ENCODE assay signal across 8 mouse cellular contexts in the genomic region with DNA sequence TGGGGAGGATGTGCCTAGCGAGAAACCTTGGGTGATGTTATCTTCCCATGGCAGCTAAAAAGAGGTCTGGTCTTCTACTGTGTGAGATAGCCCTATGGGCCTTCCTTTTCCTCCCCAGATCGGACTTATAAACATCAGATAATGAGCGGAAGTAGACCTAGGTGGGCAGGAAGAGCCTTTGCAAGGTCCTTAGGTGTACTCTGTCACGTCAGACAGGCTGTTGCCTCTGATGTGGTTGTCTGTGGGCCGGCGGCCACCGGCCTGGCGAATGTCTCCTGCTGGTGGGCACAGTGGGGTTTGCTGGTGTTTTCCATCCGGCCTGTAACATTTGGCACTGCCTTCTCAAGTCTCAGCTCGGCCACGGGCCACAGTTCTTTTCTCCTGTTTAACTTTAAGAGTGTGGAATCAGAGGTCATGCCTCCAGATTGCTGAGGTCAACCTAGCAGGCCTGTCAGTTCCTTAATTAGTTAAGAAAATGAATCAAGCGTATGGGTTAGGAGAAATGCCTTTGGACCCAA. TPM values are rescaled to one million over a fixed set of nuclear protein-coding genes. Genes with fewer than 3 reads are reported as not detected.
DNase-seq lines count a peak whose midpoint lies in the region; ATAC-seq and TF ChIP-seq lines count a peak whose summit lies in the region.

No protein-coding gene starts in this region.

- no peak for TF ChIP-seq POLR2A in liver, adult 2 months (IDR thresholded peaks at IDR 0.05; ENCODE audit: extremely low read depth, insufficient read depth, low read length)

- 11% methylated on average over 12 of the region's 12 CpGs for WGBS in liver, adult 2 months

- H3K27me3 ChIP-seq in liver, adult 2 months (ENCODE audit: control insufficient read depth, insufficient read depth, low read length) = no peaks in the 10 kb centered on the region

- H3K9ac ChIP-seq in liver, adult 2 months (ENCODE audit: low read depth, low read length) = peak overlapping the region; percentile 77

- TF ChIP-seq CTCF in liver, adult 2 months (IDR thresholded peaks at IDR 0.05; ENCODE audit: low read depth, low read length) = no peak

- peak overlapping the region; percentile 70 for H3K4me3 ChIP-seq in liver, adult 2 months (ENCODE audit: insufficient read depth, low read depth, low read length)

- peaks cover 15% of the 10 kb centered on the region; the same call in 1 of the 2 replicates for H3K36me3 ChIP-seq in liver, adult 2 months (ENCODE audit: control insufficient read depth, insufficient read depth, low read length)

- DNase-seq in liver, adult 2 months (ENCODE audit: extremely low read depth, low read depth, low spot score) = no peak
- DNase-seq in liver = no peak
- DNase-seq in T-cell, adult 2 months (ENCODE audit: low spot score) = peak; percentile 32
- peak; percentile 20 for DNase-seq in heart, postnatal 4 days
- peak; percentile 28 for DNase-seq in lung, postnatal 10 days
- peak; percentile 28 for DNase-seq in yolk sac, embryonic 10.5 days (ENCODE audit: low spot score)
- DNase-seq in spleen, postnatal 10 days (ENCODE audit: low spot score in 2 of 2) = no peak

- H3K27ac ChIP-seq in liver, adult 2 months (replicated peaks; ENCODE audit: insufficient read depth, low read depth, low read length) = no peak overlapping the region

- peaks cover 4% of the 10 kb centered on the region for H3K4me1 ChIP-seq in liver, adult 2 months (ENCODE audit: control insufficient read depth, insufficient read depth, low read length)

- H3K79me2 ChIP-seq in liver, adult 2 months (ENCODE audit: control insufficient read depth, insufficient read depth, low read length) = peaks cover 2% of the 10 kb centered on the region; the same call in 1 of the 2 replicates

- ATAC-seq in granulocyte monocyte progenitor cell, adult 5-6 weeks (replicated peaks; ENCODE audit: poor library complexity, severe bottlenecking) = no peak

RNA-seq across cellular contexts. Expression of a gene that starts 1.4 kb away (rescaled TPM):
- 969 and 1,006 TPM in 2 replicates for total RNA-seq in liver, adult 2 months (2014; rRNA removed)
- 245 and 258 TPM in 2 replicates for polyA plus RNA-seq in liver, adult 2 months (2012; rRNA removed)
- 100 to 1,000 TPM; 922 to 952 TPM for total RNA-seq in heart, postnatal 4 days (2021)
- total RNA-seq in granulocyte monocyte progenitor cell, adult 5-6 weeks (2014; fragmentation: Nextera tagmentation) = 2,916 and 3,176 TPM in 2 replicates
- 2,043 and 3,376 TPM in 2 replicates for total RNA-seq in granulocyte monocyte progenitor cell, adult 5-6 weeks (2017)

RNA-seq across cellular contexts. Expression of a gene that starts 5.5 kb away (rescaled TPM):
- 25.6 and 42.6 TPM in 2 replicates for total RNA-seq in liver, adult 2 months (2014; rRNA removed)
- 65.5 and 66.9 TPM in 2 replicates for polyA plus RNA-seq in liver, adult 2 months (2012; rRNA removed)
- total RNA-seq in heart, postnatal 4 days (2021) = 10 to 100 TPM; 27.4 to 27.7 TPM
- 6.5 and 8.7 TPM in 2 replicates for total RNA-seq in granulocyte monocyte progenitor cell, adult 5-6 weeks (2014; fragmentation: Nextera tagmentation)
- 4.0 and 4.9 TPM in 2 replicates for total RNA-seq in granulocyte monocyte progenitor cell, adult 5-6 weeks (2017)

RNA-seq across cellular contexts. Expression of a gene that starts 57.5 kb away (rescaled TPM):
- total RNA-seq in liver, adult 2 months (2014; rRNA removed) = not detected in 2 replicates
- 0.13 TPM in 1 of 2 replicates, not detected in the other for polyA plus RNA-seq in liver, adult 2 months (2012; rRNA removed)
- total RNA-seq in heart, postnatal 4 days (2021) = under 1 TPM; 0.79 to 0.88 TPM
- total RNA-seq in granulocyte monocyte progenitor cell, adult 5-6 weeks (2014; fragmentation: Nextera tagmentation) = not detected in 2 replicates
- total RNA-seq in granulocyte monocyte progenitor cell, adult 5-6 weeks (2017) = not detected in 2 replicates

Comparison
In these comparisons a context has a peak if more than half of its experiments do, and no peak if none do; other contexts are left out.
1. DNase-seq: peak in T-cell, adult 2 months (single experiment), heart, postnatal 4 days (single experiment), lung, postnatal 10 days (single experiment) and yolk sac, embryonic 10.5 days (single experiment); none in liver, adult 2 months (single experiment), liver (single experiment) and spleen, postnatal 10 days (0 of 2).